Mouse (Mus musculus) neural tube, embryonic 13.5 days (tissue): Measurements from ENCODE around the gene Rnf152. TPM values are rescaled to one million over a fixed set of nuclear protein-coding genes. Genes with fewer than 3 reads are reported as not detected.

Experiments used
- ATAC-seq: fragments of 200-750 bp; cut with Nextera tagmentation; 2 replicates; pipeline ENCODE4 v1.8.0; 2017; ENCODE audit warnings: low read depth, mild to moderate bottlenecking, moderate TSS enrichment, moderate library complexity
- H3K27ac ChIP-seq: fragments of 300-500 bp; sonication (generic); replicated peaks from 2 replicates; pipeline ENCODE4 v1.5.1; 2015; ENCODE audit warnings: moderate library complexity, mild to moderate bottlenecking, inconsistent platforms
- H3K27me3 ChIP-seq: fragments of 300-500 bp; sonication (generic); 2 replicates; pipeline ENCODE4 v1.6.1; 2015; ENCODE audit warnings: mild to moderate bottlenecking, inconsistent platforms
- H3K36me3 ChIP-seq: fragments of 300-500 bp; sonication (generic); 2 replicates; pipeline ENCODE4 v1.6.1; 2015; ENCODE audit warnings: mild to moderate bottlenecking, inconsistent platforms
- H3K4me1 ChIP-seq: fragments of 300-500 bp; sonication (generic); replicated peaks from 2 replicates; pipeline ENCODE4 v1.6.1; 2015; ENCODE audit warnings: inconsistent platforms
- H3K4me2 ChIP-seq: fragments of 300-500 bp; sonication (generic); 2 replicates; pipeline ENCODE4 v1.6.1; 2015; ENCODE audit warnings: inconsistent platforms, mild to moderate bottlenecking, moderate library complexity
- H3K4me3 ChIP-seq: fragments of 300-500 bp; sonication (generic); 2 replicates; pipeline ENCODE4 v1.5.1; 2015; ENCODE audit warnings: mild to moderate bottlenecking, inconsistent platforms
- H3K9ac ChIP-seq: fragments of 300-500 bp; sonication (generic); 2 replicates; pipeline ENCODE4 v1.6.1; 2015; ENCODE audit warnings: moderate library complexity, mild to moderate bottlenecking, inconsistent platforms
- H3K9me3 ChIP-seq: fragments of 300-500 bp; sonication (generic); 2 replicates; pipeline ENCODE4 v1.6.1; 2016; ENCODE audit warnings: inconsistent platforms
- WGBS: fragments of 180-500 bp; shearing (Covaris S2); methylation state at CpG from one replicate; pipeline ENCODE4 v1.1.7; 2015; 5-methylcytosine and 5-hydroxymethylcytosine counted together
- polyA plus RNA-seq: library from polyadenylated mRNA; unstranded; fragments of >200 nt; fragmentation: Nextera tagmentation; extraction: Ambion mirVana; gene quantifications from 2 replicates; pipeline ENCODE4 v1.2.1, GENCODE M21; 2015

Rnf152 gene
- polyA plus RNA-seq, 1 experiment from 2014 or later: 10.7 TPM

DNA sequence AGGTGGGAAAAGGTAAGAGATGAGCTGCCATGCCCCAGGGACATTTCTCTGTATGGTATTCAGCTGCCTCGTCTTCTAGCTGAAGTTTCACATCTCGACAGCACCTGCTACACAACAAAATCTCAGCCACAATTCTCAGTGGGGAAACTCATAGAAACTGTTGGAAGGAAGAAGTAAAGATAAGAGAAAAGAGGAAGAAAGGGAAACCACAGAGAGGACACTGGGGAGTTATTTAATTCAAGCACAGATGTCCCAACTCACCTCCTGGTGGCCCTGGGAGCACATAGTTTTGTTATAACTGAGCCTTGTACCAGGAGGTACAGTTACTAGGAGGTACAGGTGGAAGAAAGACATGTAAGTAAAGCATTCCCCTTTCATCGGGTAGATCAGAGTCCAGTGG lies 99.3 kb downstream of the Rnf152 start:
- Histone ChIP-seq H3K36me3 (no peaks in the 10 kb centered on the region), H3K27me3 (no peaks in the 10 kb centered on the region), H3K27ac (no peak overlapping the region), H3K9ac (no peak overlapping the region), H3K4me1 (no peaks in the 10 kb centered on the region), H3K4me3 (no peak overlapping the region), H3K4me2 (no peak overlapping the region), H3K9me3 (no peaks in the 10 kb centered on the region)
- no peak for ATAC-seq
- 86% methylated on average over 3 of the region's 3 CpGs for WGBS

DNA sequence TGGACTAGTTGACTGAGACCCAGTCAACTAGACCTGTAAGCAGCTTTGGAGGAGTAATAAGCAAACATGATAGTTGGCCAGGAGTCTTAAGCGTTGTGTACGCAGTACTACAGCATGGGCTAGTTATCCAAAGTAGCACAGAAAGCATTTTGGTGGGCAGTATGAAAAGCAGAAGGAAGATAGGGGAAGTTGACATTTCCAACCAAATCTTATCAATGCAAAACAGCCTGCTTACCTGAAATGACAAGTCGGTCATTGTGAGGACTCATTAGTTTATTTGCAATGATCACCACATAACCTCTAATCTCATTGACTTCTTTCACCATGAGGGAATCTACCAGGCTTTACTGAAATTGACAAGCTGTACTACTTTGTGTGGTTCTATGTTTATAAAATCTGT lies 107.3 kb downstream of the Rnf152 start:
- ATAC-seq: no peak
- Histone ChIP-seq H3K4me3 (no peak overlapping the region), H3K4me2 (no peak overlapping the region), H3K4me1 (peaks cover 12% of the 10 kb centered on the region), H3K36me3 (no peaks in the 10 kb centered on the region), H3K27me3 (no peaks in the 10 kb centered on the region), H3K9me3 (no peaks in the 10 kb centered on the region), H3K9ac (no peak overlapping the region), H3K27ac (no peak overlapping the region)
- 97% methylated on average over 3 of the region's 3 CpGs for WGBS

DNA sequence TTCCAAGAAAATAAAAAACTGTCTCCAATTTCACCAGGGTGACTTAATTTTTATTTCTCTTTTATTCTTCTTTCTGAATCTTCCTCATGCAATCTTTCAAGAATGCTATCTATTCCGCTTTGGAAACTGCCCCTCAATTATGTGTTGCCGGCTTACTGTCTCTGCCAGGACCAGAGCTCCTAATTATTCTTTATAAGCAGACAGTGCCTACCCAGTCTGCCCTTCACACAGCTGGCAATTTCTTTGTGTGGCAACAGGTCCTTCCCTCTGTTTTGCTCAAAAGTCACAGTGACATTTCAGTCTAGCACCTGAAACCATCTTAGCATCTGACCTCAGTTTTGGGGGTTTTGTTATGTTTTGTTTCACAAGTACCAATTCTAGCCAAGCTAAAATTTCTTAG lies 109.9 kb downstream of the Rnf152 start:
- Histone ChIP-seq H3K4me2 (no peak overlapping the region), H3K36me3 (no peaks in the 10 kb centered on the region), H3K4me1 (peaks cover 12% of the 10 kb centered on the region), H3K27ac (no peak overlapping the region), H3K9me3 (no peaks in the 10 kb centered on the region), H3K4me3 (no peak overlapping the region), H3K27me3 (no peaks in the 10 kb centered on the region), H3K9ac (no peak overlapping the region)
- peak; percentile 77; the same call in 1 of the 2 replicates for ATAC-seq
- WGBS: 28% methylated on average over 2 of the region's 2 CpGs

DNA sequence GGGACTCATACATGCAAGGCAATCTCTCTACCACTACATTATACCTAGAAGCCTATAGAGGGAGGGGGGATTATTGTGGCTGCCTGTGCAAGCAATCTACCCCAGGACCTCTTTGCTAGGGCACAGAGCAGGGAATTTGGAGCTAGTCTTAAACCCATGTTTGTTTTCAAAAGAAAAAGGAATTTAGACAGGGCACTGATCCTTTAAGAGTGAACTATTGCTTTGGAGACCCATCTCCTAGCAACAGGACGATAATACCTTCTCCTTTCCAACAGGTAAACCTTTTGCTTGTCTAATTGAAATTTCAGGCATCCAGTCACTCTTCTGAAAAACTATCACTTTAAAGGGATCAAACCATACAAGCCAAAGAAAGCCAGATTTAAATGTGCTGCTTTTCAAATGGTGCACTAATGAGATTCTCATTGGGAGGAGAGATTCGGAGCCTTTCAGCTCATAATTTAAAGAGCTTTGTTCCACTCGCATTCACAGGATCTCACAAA lies 110.4 kb downstream of the Rnf152 start:
- Histone ChIP-seq H3K4me2 (no peak overlapping the region), H3K27ac (0 out of 2 replicates have a peak overlapping the region, but pooled peaks have one; percentile 28), H3K27me3 (no peaks in the 10 kb centered on the region), H3K9ac (no peak overlapping the region), H3K4me3 (no peak overlapping the region), H3K9me3 (no peaks in the 10 kb centered on the region), H3K4me1 (peaks cover 12% of the 10 kb centered on the region), H3K36me3 (no peaks in the 10 kb centered on the region)
- peak; percentile 78 for ATAC-seq
- 7% methylated on average over 3 of the region's 3 CpGs for WGBS

DNA sequence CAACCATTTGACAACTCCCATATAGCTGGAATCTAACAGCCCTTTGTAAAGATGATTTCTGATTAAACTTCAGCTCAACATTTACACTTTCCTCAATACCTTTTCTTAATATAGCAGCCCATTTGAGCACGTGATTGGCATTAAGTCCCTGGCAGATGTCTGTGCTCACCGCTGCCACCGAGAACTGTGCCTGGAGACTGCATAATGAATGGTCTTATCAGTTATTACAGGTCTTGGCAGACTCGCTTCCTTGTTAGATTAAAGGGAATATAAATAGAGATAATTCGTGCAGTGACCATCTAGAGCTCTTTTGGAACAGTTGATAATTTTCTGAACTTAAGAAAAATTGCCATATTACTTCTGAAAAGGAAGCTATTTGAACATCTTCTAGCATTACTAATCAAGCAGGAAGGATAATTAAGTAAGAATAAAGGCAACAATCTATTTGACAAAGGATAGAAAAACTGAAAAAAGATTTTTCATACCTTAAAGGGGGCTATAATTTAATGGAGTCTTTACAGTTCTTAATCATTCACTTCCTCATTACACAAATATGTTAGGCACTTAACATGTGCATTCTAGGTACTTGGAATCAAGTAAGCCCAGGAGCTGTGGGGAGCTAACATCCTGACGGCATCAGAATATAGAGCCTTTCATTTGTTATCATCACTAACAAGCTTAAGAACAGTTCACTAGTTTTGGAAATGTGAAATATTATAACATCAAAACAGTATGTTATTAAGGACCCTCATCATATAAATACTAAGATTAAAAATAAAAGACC lies 113.0 kb downstream of the Rnf152 start:
- Histone ChIP-seq H3K27me3 (no peaks in the 10 kb centered on the region), H3K4me1 (peaks cover 12% of the 10 kb centered on the region), H3K36me3 (no peaks in the 10 kb centered on the region), H3K4me2 (no peak overlapping the region), H3K4me3 (no peak overlapping the region), H3K9ac (no peak overlapping the region), H3K9me3 (no peaks in the 10 kb centered on the region), H3K27ac (no peak overlapping the region)
- ATAC-seq: no peak
- WGBS: 62% methylated on average over 6 of the region's 6 CpGs

DNA sequence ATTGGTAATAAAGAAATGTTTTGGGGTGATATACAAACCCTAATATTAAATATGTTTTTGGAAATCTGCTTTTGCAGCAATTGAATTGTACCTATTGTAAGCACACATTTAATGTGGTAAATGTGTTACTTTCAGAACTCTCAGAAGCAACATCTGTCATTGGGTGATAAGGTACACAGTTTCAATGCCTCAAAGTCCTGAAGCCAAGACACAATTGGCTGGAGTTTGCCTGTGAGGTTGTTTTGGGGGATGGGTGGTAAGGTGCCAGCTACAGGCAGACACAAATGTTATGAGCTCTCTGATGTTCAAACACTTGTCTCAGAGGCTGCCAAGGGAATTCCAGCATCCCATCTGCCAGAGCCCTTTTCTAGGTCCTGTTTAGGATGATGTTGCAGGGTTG lies 116.3 kb downstream of the Rnf152 start:
- Histone ChIP-seq H3K9me3 (no peaks in the 10 kb centered on the region), H3K4me1 (no peaks in the 10 kb centered on the region), H3K27me3 (no peaks in the 10 kb centered on the region), H3K36me3 (no peaks in the 10 kb centered on the region), H3K4me3 (no peak overlapping the region), H3K4me2 (no peak overlapping the region), H3K9ac (no peak overlapping the region), H3K27ac (no peak overlapping the region)
- no peak for ATAC-seq
